Mouse (Mus musculus): ENCODE results near the gene Fndc3b. TPM values are rescaled to one million over a fixed set of nuclear protein-coding genes. Genes with fewer than 3 reads are reported as not detected.
"Not testable (repeated sequence)": the region's sequence is repeated elsewhere in the genome, so short reads cannot be mapped to it uniquely, and the experiment has no call there.

Gene Fndc3b
- polyA plus RNA-seq, 1 experiment = 0.78 TPM

DNA sequence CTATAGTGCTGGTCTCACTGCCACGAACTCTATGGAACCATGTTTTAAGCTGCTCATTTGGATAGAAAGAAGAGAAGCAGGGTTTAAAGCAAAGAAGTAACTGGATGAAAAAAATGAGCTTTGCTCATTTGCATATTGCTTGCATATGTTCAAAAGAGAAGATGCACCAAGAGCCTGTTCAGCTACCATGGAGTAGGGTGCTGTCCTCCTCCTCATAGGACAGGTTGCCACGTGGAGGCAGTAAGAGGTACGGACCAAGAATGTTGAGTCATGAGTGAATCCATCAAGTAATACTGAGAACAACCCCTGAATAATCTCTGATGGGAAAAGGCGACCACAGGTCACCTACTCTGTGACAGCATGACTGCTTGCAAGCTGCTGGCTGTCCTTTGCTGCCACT, 226.0 kb downstream of the Fndc3b start:
- TF ChIP-seq FLI1 (IDR thresholded peaks at IDR 0.05; ENCODE audit: low read length) = no peak
- no peak for TF ChIP-seq GATA1 (IDR thresholded peaks at IDR 0.05; ENCODE audit: borderline replicate concordance, low read length)
- peaks cover 11% of the 10 kb centered on the region for H3K9me3 ChIP-seq
- H3K4me1 ChIP-seq = no peaks in the 10 kb centered on the region
- H3K36me3 ChIP-seq (replicated peaks; ENCODE audit: low read length) = no peaks in the 10 kb centered on the region
- no peak overlapping the region for H3K4me3 ChIP-seq (replicated peaks)
- no peaks in the 10 kb centered on the region for H3K27me3 ChIP-seq (replicated peaks)

DNA sequence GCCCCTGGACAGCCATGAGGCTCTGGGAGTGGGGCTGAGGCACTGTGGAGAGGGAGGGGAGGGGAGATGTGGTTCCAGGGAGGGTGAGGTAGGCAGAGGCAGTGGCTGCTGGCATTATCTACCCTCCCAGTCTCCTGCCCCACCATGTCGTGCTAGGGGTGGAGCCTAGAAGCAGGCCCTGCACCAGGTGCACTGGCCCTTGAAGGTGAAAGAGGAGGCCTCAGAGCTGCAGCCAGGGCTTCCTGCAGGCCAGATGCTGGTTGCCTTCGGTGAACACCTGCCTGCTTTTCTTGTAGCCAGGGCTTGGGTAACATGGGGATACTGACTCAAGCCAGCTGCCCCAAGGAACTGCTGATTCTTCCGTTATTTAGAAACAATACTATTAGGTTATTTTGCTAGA, 226.4 kb downstream of the Fndc3b start:
- no peaks in the 10 kb centered on the region for H3K36me3 ChIP-seq (replicated peaks; ENCODE audit: low read length)
- no peak for TF ChIP-seq FLI1 (IDR thresholded peaks at IDR 0.05; ENCODE audit: low read length)
- TF ChIP-seq GATA1 (IDR thresholded peaks at IDR 0.05; ENCODE audit: borderline replicate concordance, low read length) = no peak
- H3K4me1 ChIP-seq = no peaks in the 10 kb centered on the region
- peaks cover 11% of the 10 kb centered on the region for H3K9me3 ChIP-seq
- no peaks in the 10 kb centered on the region for H3K27me3 ChIP-seq (replicated peaks)
- H3K4me3 ChIP-seq (replicated peaks) = no peak overlapping the region

GRCm38 (mm10) chr3:27483762-27484161, 227.3 kb downstream of the Fndc3b start:
- H3K27me3 ChIP-seq (replicated peaks) = no peaks in the 10 kb centered on the region
- H3K4me3 ChIP-seq (replicated peaks) = no peak overlapping the region
- peaks cover 11% of the 10 kb centered on the region for H3K9me3 ChIP-seq
- TF ChIP-seq FLI1 (IDR thresholded peaks at IDR 0.05; ENCODE audit: low read length) (no peak), GATA1 (IDR thresholded peaks at IDR 0.05; ENCODE audit: borderline replicate concordance, low read length) (no peak)
- H3K4me1 ChIP-seq = no peaks in the 10 kb centered on the region
- H3K36me3 ChIP-seq (replicated peaks; ENCODE audit: low read length) = no peaks in the 10 kb centered on the region

- peaks cover 11% of the 10 kb centered on the region for H3K9me3 ChIP-seq
- no peaks in the 10 kb centered on the region for H3K27me3 ChIP-seq (replicated peaks)
- H3K36me3 ChIP-seq (replicated peaks; ENCODE audit: low read length) = no peaks in the 10 kb centered on the region
- TF ChIP-seq FLI1 (IDR thresholded peaks at IDR 0.05; ENCODE audit: low read length) = no peak
- TF ChIP-seq GATA1 (IDR thresholded peaks at IDR 0.05; ENCODE audit: borderline replicate concordance, low read length) = no peak
- H3K4me3 ChIP-seq (replicated peaks) = no peak overlapping the region
- H3K4me1 ChIP-seq = no peaks in the 10 kb centered on the region
Observed at GRCm38 (mm10) chr3:27483321-27483720, 227.8 kb downstream of the Fndc3b start.

DNA sequence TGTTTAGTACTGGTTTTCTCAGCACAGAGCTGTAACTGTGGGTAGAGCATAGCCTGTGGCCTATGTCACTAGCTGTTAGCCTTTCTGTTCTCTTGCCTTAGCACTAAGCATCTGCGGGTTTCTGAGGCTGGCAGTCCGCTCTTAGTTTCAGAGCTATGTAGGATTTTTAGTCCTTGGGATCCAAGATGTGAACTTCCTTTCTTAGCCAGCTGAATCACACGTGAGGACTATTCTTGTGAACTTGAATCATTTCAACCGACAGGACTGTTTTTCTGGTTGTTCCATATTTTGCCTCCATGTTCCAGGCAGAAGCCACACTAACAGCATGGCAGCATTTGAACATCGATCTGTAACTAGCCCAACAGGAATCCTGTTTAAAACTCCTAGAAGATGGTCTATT, 229.4 kb downstream of the Fndc3b start:
- Histone ChIP-seq H3K36me3 (replicated peaks; ENCODE audit: low read length) (no peaks in the 10 kb centered on the region), H3K9me3 (peaks cover 11% of the 10 kb centered on the region), H3K4me3 (replicated peaks) (no peak overlapping the region), H3K4me1 (no peaks in the 10 kb centered on the region), H3K27me3 (replicated peaks) (peaks cover 2% of the 10 kb centered on the region)
- no peak for TF ChIP-seq GATA1 (IDR thresholded peaks at IDR 0.05; ENCODE audit: borderline replicate concordance, low read length)
- TF ChIP-seq FLI1 (IDR thresholded peaks at IDR 0.05; ENCODE audit: low read length) = no peak

- Histone ChIP-seq H3K9me3 (no peaks in the 10 kb centered on the region), H3K4me1 (no peaks in the 10 kb centered on the region), H3K36me3 (replicated peaks; ENCODE audit: low read length) (no peaks in the 10 kb centered on the region), H3K4me3 (replicated peaks) (no peak overlapping the region), H3K27me3 (replicated peaks) (peaks cover 2% of the 10 kb centered on the region)
- no peak for TF ChIP-seq GATA1 (IDR thresholded peaks at IDR 0.05; ENCODE audit: borderline replicate concordance, low read length)
- no peak for TF ChIP-seq FLI1 (IDR thresholded peaks at IDR 0.05; ENCODE audit: low read length)
Observed at GRCm38 (mm10) chr3:27479378-27479777, 231.7 kb downstream of the Fndc3b start.

- H3K36me3 ChIP-seq (replicated peaks; ENCODE audit: low read length) = peaks cover under 1% of the 10 kb centered on the region
- TF ChIP-seq GATA1 (IDR thresholded peaks at IDR 0.05; ENCODE audit: borderline replicate concordance, low read length) (no peak), FLI1 (IDR thresholded peaks at IDR 0.05; ENCODE audit: low read length) (no peak)
- peaks cover 2% of the 10 kb centered on the region for H3K27me3 ChIP-seq (replicated peaks)
- no peak overlapping the region for H3K4me3 ChIP-seq (replicated peaks)
- H3K4me1 ChIP-seq = no peaks in the 10 kb centered on the region
- peaks cover 5% of the 10 kb centered on the region for H3K9me3 ChIP-seq
Observed at GRCm38 (mm10) chr3:27478563-27479156, 232.4 kb downstream of the Fndc3b start.

DNA sequence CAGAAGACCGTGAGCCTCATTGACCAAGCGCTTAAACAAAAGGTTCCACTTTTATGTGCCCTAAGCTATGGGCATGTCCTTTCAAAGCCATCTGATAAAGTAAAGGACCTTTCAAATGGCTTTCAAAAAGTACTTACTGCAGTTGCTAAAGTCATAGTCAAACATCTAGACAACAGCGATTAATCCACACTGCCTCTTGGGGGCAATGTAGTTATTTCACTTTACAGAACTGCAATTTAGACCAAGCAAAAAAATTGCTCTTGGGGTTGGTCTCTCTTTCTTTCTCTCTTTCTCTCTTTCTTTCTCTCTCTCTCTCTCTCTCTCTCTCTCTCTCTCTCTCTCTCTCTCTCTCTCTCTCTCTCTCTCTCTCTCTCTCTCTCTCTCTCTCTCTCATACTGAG, 233.4 kb downstream of the Fndc3b start:
- H3K4me1 ChIP-seq; H3K9me3 ChIP-seq; H3K36me3 ChIP-seq (replicated peaks; ENCODE audit: low read length); H3K27me3 ChIP-seq (replicated peaks); H3K4me3 ChIP-seq (replicated peaks): not testable (repeated sequence)

GRCm38 (mm10) chr3:27475899-27476298, 235.2 kb downstream of the Fndc3b start:
- peaks cover 2% of the 10 kb centered on the region for H3K36me3 ChIP-seq (replicated peaks; ENCODE audit: low read length)
- H3K4me3 ChIP-seq (replicated peaks) = no peak overlapping the region
- no peaks in the 10 kb centered on the region for H3K4me1 ChIP-seq
- TF ChIP-seq FLI1 (IDR thresholded peaks at IDR 0.05; ENCODE audit: low read length) (no peak), GATA1 (IDR thresholded peaks at IDR 0.05; ENCODE audit: borderline replicate concordance, low read length) (no peak)
- peaks cover 4% of the 10 kb centered on the region for H3K27me3 ChIP-seq (replicated peaks)
- H3K9me3 ChIP-seq = peaks cover 6% of the 10 kb centered on the region

DNA sequence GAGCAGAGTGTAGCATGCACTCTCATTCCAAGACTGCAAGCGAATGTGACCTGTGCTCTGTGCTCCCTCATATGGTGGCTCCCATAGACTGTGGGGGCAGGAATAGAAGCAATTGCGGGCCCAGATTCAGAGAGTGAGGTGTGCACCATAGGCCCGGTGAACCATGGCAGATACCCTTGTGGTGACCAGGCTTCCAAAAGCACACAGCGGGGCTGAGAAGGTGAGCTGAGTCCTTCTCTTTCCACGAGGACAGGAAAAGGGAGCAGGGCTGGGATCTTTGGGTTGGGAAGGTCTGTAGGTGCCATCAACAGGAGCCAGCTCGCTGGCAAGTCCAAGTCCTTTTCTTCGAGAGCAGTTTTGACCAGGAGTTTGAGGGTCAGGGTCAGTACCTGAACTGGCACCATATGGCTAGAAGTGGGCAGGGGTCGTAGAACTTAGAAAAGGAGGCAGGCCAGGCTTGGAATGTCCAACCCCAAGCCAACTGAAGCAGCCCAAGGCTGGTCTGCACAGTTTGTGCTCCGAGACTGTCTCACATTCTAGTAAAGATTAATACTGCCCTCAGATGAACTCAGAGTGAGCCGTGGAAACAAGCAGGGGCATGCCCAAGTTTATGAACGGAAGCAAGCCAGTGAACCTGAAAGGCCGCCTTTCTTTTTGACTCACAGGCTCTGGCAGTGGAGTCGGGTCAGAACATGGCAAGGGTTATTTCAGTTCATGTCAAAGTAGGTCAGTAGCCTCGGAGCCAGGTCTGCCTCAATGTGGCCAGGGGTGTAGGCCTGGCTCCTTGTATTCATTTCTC, 237.1 kb downstream of the Fndc3b start:
- Histone ChIP-seq H3K4me1 (no peaks in the 10 kb centered on the region), H3K36me3 (replicated peaks; ENCODE audit: low read length) (peaks cover 2% of the 10 kb centered on the region), H3K27me3 (replicated peaks) (peaks cover 4% of the 10 kb centered on the region), H3K4me3 (replicated peaks) (no peak overlapping the region), H3K9me3 (peaks cover 6% of the 10 kb centered on the region)
- no peak for TF ChIP-seq FLI1 (IDR thresholded peaks at IDR 0.05; ENCODE audit: low read length)
- TF ChIP-seq GATA1 (IDR thresholded peaks at IDR 0.05; ENCODE audit: borderline replicate concordance, low read length) = no peak
